Mouse (Mus musculus) megakaryocyte, embryonic 14.5 days (primary cell): ENCODE measurements around the gene Atp8b3. TPM values are rescaled to one million over a fixed set of nuclear protein-coding genes. Genes with fewer than 3 reads are reported as not detected.
A peak's percentile ranks its signal among the peaks of the same experiment; 100 is the strongest.

Source experiments
- H3K27me3 ChIP-seq: replicated peaks from 2 replicates; pipeline ENCODE3; 2012; ENCODE audit warnings: inconsistent platforms
- H3K36me3 ChIP-seq: replicated peaks from 2 replicates; pipeline ENCODE3; 2012; ENCODE audit warnings: low read length, inconsistent platforms, mixed read lengths
- H3K4me1 ChIP-seq: 2 replicates; pipeline ENCODE4 v1.6.1; 2012; ENCODE audit warnings: inconsistent platforms
- H3K4me3 ChIP-seq: replicated peaks from 2 replicates; pipeline ENCODE3; 2012; ENCODE audit warnings: moderate library complexity, mild to moderate bottlenecking, inconsistent platforms
- H3K9me3 ChIP-seq: 2 replicates; pipeline ENCODE4 v1.6.1; 2012; ENCODE audit warnings: inconsistent platforms
- FLI1 ChIP-seq: IDR thresholded peaks from 2 replicates; pipeline ENCODE4 v1.6.1; 2012; ENCODE audit warnings: low read length, inconsistent platforms, mixed read lengths
- GATA1 ChIP-seq: IDR thresholded peaks from 3 replicates; pipeline ENCODE4 v1.6.1; 2012; ENCODE audit warnings: mixed read lengths, low read length, inconsistent platforms, borderline replicate concordance
- polyA plus RNA-seq: library from polyadenylated mRNA; stranded (reverse); fragments of >175 nt; gene quantifications from 2 replicates; pipeline ENCODE4 v1.2.3, GENCODE M21; 2012; ENCODE audit warnings: low replicate concordance; ENCODE audit not compliant: insufficient read depth

Atp8b3 gene
- polyA plus RNA-seq, 1 experiment = not detected

GRCm38 (mm10) chr10:80533704-80534103 is 5.2 kb downstream of the Atp8b3 start:
- Histone ChIP-seq H3K36me3 (no peaks in the 10 kb centered on the region), H3K4me3 (no peak overlapping the region), H3K4me1 (peaks cover 51% of the 10 kb centered on the region), H3K9me3 (no peaks in the 10 kb centered on the region), H3K27me3 (peaks cover 77% of the 10 kb centered on the region)
- TF ChIP-seq FLI1 (no peak), GATA1 (no peak)

GRCm38 (mm10) chr10:80532783-80533182 is 6.1 kb downstream of the Atp8b3 start:
- H3K36me3 ChIP-seq = no peaks in the 10 kb centered on the region
- no peak for TF ChIP-seq GATA1
- no peak for TF ChIP-seq FLI1
- peaks cover 42% of the 10 kb centered on the region for H3K4me1 ChIP-seq
- no peak overlapping the region for H3K4me3 ChIP-seq
- no peaks in the 10 kb centered on the region for H3K9me3 ChIP-seq
- H3K27me3 ChIP-seq = peaks cover 84% of the 10 kb centered on the region

- Histone ChIP-seq H3K27me3 (peaks cover 94% of the 10 kb centered on the region), H3K36me3 (no peaks in the 10 kb centered on the region), H3K4me1 (no peaks in the 10 kb centered on the region; the same call in 1 of the 2 replicates), H3K9me3 (peaks cover 18% of the 10 kb centered on the region), H3K4me3 (no peak overlapping the region)
- TF ChIP-seq FLI1 (no peak), GATA1 (no peak)
Measured at GRCm38 (mm10) chr10:80526172-80526571, 12.8 kb downstream of the Atp8b3 start.

GRCm38 (mm10) chr10:80523299-80523698 is 15.6 kb downstream of the Atp8b3 start:
- Histone ChIP-seq H3K36me3 (no peaks in the 10 kb centered on the region), H3K9me3 (peaks cover 29% of the 10 kb centered on the region), H3K4me3 (no peak overlapping the region), H3K27me3 (peaks cover 88% of the 10 kb centered on the region), H3K4me1 (no peaks in the 10 kb centered on the region; the same call in 1 of the 2 replicates)
- TF ChIP-seq GATA1 (no peak), FLI1 (no peak)

- H3K27me3 ChIP-seq = peaks cover 87% of the 10 kb centered on the region
- no peak for TF ChIP-seq FLI1
- TF ChIP-seq GATA1 = no peak
Measured at GRCm38 (mm10) chr10:80519287-80519686, 19.6 kb downstream of the Atp8b3 start.

GRCm38 (mm10) chr10:80513739-80514138 is 25.2 kb downstream of the Atp8b3 start:
- Histone ChIP-seq H3K4me3 (no peak overlapping the region), H3K27me3 (peaks cover 85% of the 10 kb centered on the region), H3K4me1 (peaks cover 27% of the 10 kb centered on the region), H3K9me3 (peaks cover 9% of the 10 kb centered on the region), H3K36me3 (no peaks in the 10 kb centered on the region)
- TF ChIP-seq FLI1 (no peak), GATA1 (no peak)

More at GRCm38 (mm10) chr10:80519287-80519686, 19.6 kb downstream of the Atp8b3 start:
- Histone ChIP-seq H3K4me3 (no peak overlapping the region), H3K9me3 (peaks cover 29% of the 10 kb centered on the region), H3K36me3 (no peaks in the 10 kb centered on the region), H3K4me1 (no peaks in the 10 kb centered on the region; the same call in 1 of the 2 replicates)

GRCm38 (mm10) chr10:80510273-80510660 is 28.7 kb downstream of the Atp8b3 start:
- H3K36me3 ChIP-seq = no peaks in the 10 kb centered on the region
- no peak for TF ChIP-seq GATA1
- TF ChIP-seq FLI1 = no peak
- peaks cover 9% of the 10 kb centered on the region for H3K9me3 ChIP-seq
- peaks cover 34% of the 10 kb centered on the region for H3K4me1 ChIP-seq
- peaks cover 84% of the 10 kb centered on the region for H3K27me3 ChIP-seq
- H3K4me3 ChIP-seq = peak overlapping the region; percentile 91

GRCm38 (mm10) chr10:80509412-80510272 is 29.3 kb downstream of the Atp8b3 start:
- Histone ChIP-seq H3K4me3 (peak overlapping the region; percentile 91), H3K4me1 (peaks cover 34% of the 10 kb centered on the region), H3K9me3 (peaks cover 9% of the 10 kb centered on the region), H3K27me3 (peaks cover 82% of the 10 kb centered on the region), H3K36me3 (no peaks in the 10 kb centered on the region)
- TF ChIP-seq FLI1 (no peak), GATA1 (no peak)

- Histone ChIP-seq H3K9me3 (no peaks in the 10 kb centered on the region), H3K4me3 (no peak overlapping the region), H3K4me1 (peaks cover 50% of the 10 kb centered on the region), H3K36me3 (no peaks in the 10 kb centered on the region), H3K27me3 (peaks cover 80% of the 10 kb centered on the region)
- TF ChIP-seq GATA1 (no peak), FLI1 (no peak)
Measured at GRCm38 (mm10) chr10:80506222-80506621, 32.7 kb downstream of the Atp8b3 start.

- TF ChIP-seq GATA1 (no peak), FLI1 (no peak)
- no peaks in the 10 kb centered on the region for H3K36me3 ChIP-seq
- H3K9me3 ChIP-seq = no peaks in the 10 kb centered on the region
- peaks cover 82% of the 10 kb centered on the region for H3K27me3 ChIP-seq
- H3K4me3 ChIP-seq = no peak overlapping the region
- H3K4me1 ChIP-seq = peaks cover 46% of the 10 kb centered on the region
Measured at GRCm38 (mm10) chr10:80504724-80505123, 34.2 kb downstream of the Atp8b3 start.
